Mouse (Mus musculus) MEL (cell line): ENCODE measurements around the gene Gigyf1.

Source experiments
- BHLHE40 ChIP-seq: IDR thresholded peaks from 2 replicates; pipeline ENCODE4 v1.6.1; 2012; ENCODE audit warnings: low read depth, mild to moderate bottlenecking, inconsistent platforms, low read length, improper control_type of control experiment, borderline replicate concordance
- CHD2 ChIP-seq: IDR thresholded peaks from 2 replicates; pipeline ENCODE4 v1.6.1; 2011; ENCODE audit warnings: low read length, improper control_type of control experiment
- CTCF ChIP-seq, 3 experiments: IDR thresholded peaks in 2 of 3; conservative IDR thresholded peaks in 1 of 3; 2 replicates each; pipeline ENCODE4 v1.5.1; 2011 to 2012; ENCODE audit warnings: low read length in 3 of 3, low read depth in 2 of 3, mild to moderate bottlenecking in 2 of 3, improper control_type of control experiment in 1 of 3, inconsistent platforms in 1 of 3, mixed read lengths in 1 of 3, moderate library complexity in 1 of 3; ENCODE audit not compliant: control insufficient read depth in 1 of 3, insufficient read depth in 1 of 3, poor library complexity in 1 of 3, severe bottlenecking in 1 of 3
- EP300 ChIP-seq, 2 experiments: IDR thresholded peaks; 2 replicates each; pipeline ENCODE4 v1.6.1; 2011; ENCODE audit warnings: improper control_type of control experiment in 2 of 2, low read length in 2 of 2, low read depth in 1 of 2, mild to moderate bottlenecking in 1 of 2
- GATA1 ChIP-seq: IDR thresholded peaks from 2 replicates; pipeline ENCODE4 v1.6.1; 2011; ENCODE audit warnings: low read depth, low read length, improper control_type of control experiment
- JUND ChIP-seq: IDR thresholded peaks from 2 replicates; pipeline ENCODE4 v1.6.1; 2011; ENCODE audit warnings: low read depth, mild to moderate bottlenecking, improper control_type of control experiment, low read length
- MAFK ChIP-seq: IDR thresholded peaks from 2 replicates; pipeline ENCODE4 v1.6.1; 2011; ENCODE audit warnings: low read depth, mild to moderate bottlenecking, low read length, improper control_type of control experiment, borderline replicate concordance
- MAX ChIP-seq: IDR thresholded peaks from 2 replicates; pipeline ENCODE4 v1.6.1; 2011; ENCODE audit warnings: low read length, improper control_type of control experiment
- MEF2A ChIP-seq: IDR thresholded peaks from 2 replicates; pipeline ENCODE4 v1.6.1; 2014; ENCODE audit warnings: low read depth, mild to moderate bottlenecking, inconsistent platforms, low read length, improper control_type of control experiment; ENCODE audit not compliant: poor library complexity, insufficient replicate concordance, severe bottlenecking; ENCODE audit errors: extremely low read depth
- POLR2A ChIP-seq, 2 experiments: IDR thresholded peaks; 2 replicates each; pipeline ENCODE4 v1.6.1; 2011 to 2012; ENCODE audit warnings: low read length in 2 of 2, mild to moderate bottlenecking in 2 of 2, control low read depth in 1 of 2, improper control_type of control experiment in 1 of 2, low read depth in 1 of 2, moderate library complexity in 1 of 2; ENCODE audit not compliant: control insufficient read depth in 1 of 2, insufficient read depth in 1 of 2, poor library complexity in 1 of 2
- TBP ChIP-seq: IDR thresholded peaks from 2 replicates; pipeline ENCODE4 v1.8.0; 2011; ENCODE audit warnings: low read depth, low read length, improper control_type of control experiment

- TF ChIP-seq MAX, result no peak
- TF ChIP-seq TBP, result no peak
- TF ChIP-seq POLR2A (IDR thresholded peaks at IDR 0.05; ENCODE audit: control insufficient read depth in 1 of 2, insufficient read depth in 1 of 2, low read depth in 1 of 2, low read length in 2 of 2, poor library complexity in 1 of 2), result no peak
- TF ChIP-seq CHD2, result no peak
- peak; percentile 48; the same call in 1 of the 2 replicates for TF ChIP-seq GATA1
- TF ChIP-seq CTCF (IDR thresholded peaks at IDR 0.05 in 2 of 3, conservative IDR thresholded peaks at IDR 0.05 in 1 of 3; ENCODE audit: control insufficient read depth in 1 of 3, insufficient read depth in 1 of 3, low read depth in 2 of 3, low read length in 3 of 3, poor library complexity in 1 of 3, severe bottlenecking in 1 of 3), result peak; percentile 45 to 65 (median 53)
- no peak for TF ChIP-seq EP300 (IDR thresholded peaks at IDR 0.05; ENCODE audit: low read depth in 1 of 2, low read length in 2 of 2)
- TF ChIP-seq MEF2A, result no peak
- no peak for TF ChIP-seq BHLHE40
- no peak for TF ChIP-seq JUND
- TF ChIP-seq MAFK, result no peak
These were observed 30.7 kb upstream of the Gigyf1 start for GRCm38 (mm10) chr5:137487616-137488015.
